Mouse (Mus musculus) heart, adult 2 months (tissue): ENCODE measurements at regions not wholly inside any gene's neighbourhood (a gene's known extent, or its start where the extent isn't known, plus 50 kb on each side); places are given as distances from the start of the nearest gene placed in this dataset.

Experiments
- CTCF ChIP-seq: fragments of 200-600 bp; IDR thresholded peaks from 2 replicates; pipeline ENCODE4 v1.8.1; 2022; ENCODE audit warnings: antibody characterized with exemption, mild to moderate bottlenecking, moderate library complexity
- POLR2A ChIP-seq: fragments of 200-500 bp; IDR thresholded peaks from 2 replicates; pipeline ENCODE4 v1.6.1; 2011; ENCODE audit warnings: mild to moderate bottlenecking, low read depth, low read length, control low read depth; ENCODE audit not compliant: insufficient read depth

GRCm38 (mm10) chr11:34917175-34917574 is 83.7 kb upstream of the Spdl1 start:
- TF ChIP-seq CTCF (no peak), POLR2A (no peak)
